Mouse (Mus musculus) splenic B cell, adult 2 months (primary cell): Measurements from ENCODE around the gene Itpk1.
"Not testable (repeated sequence)": the region's sequence is repeated elsewhere in the genome, so short reads cannot be mapped to it uniquely, and the experiment has no call there.

Experiments
- DNase-seq: peaks from one replicate; pipeline ENCODE4 v3.0.0-alpha.2; 2011; ENCODE audit warnings: low read depth, low spot score
- H3K27me3 ChIP-seq: 2 replicates; pipeline ENCODE4 v1.6.1; 2012; ENCODE audit warnings: mild to moderate bottlenecking, low read length, moderate library complexity, mixed read lengths; ENCODE audit not compliant: control insufficient read depth, poor library complexity, insufficient read depth, severe bottlenecking
- H3K36me3 ChIP-seq: 2 replicates; pipeline ENCODE4 v1.6.1; 2012; ENCODE audit warnings: mild to moderate bottlenecking, low read length, moderate library complexity, mixed read lengths; ENCODE audit not compliant: control insufficient read depth, poor library complexity, insufficient read depth, severe bottlenecking

The Itpk1 gene

GRCm38 (mm10) chr12:102645911-102646585 is 58.7 kb downstream of the Itpk1 start:
- peak; percentile 44 for DNase-seq
- Histone ChIP-seq H3K36me3 (no peaks in the 10 kb centered on the region), H3K27me3 (no peaks in the 10 kb centered on the region)

DNA sequence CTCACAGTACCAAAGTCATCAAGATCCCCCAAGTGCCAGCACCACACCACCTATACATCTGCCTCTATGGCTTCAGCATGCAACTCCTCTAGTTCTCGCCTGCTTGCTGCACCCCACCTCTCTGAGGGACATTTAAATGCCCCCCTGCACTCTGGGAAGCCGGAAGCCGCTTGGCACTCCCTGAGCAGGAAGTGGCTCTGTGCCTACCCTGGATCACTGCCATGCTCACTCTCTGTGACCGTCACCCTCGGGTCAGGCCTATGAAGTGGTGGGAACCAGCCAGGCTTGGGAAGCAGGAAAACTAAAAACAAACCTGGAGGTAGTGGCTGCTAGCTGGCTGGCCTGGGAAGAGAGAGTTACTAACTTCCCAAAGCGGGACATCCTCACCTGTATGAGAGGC is 61.4 kb downstream of the Itpk1 start:
- peak; percentile 41 for DNase-seq
- no peaks in the 10 kb centered on the region for H3K36me3 ChIP-seq
- H3K27me3 ChIP-seq: no peaks in the 10 kb centered on the region

GRCm38 (mm10) chr12:102640436-102641163 is 64.1 kb downstream of the Itpk1 start:
- no peaks in the 10 kb centered on the region for H3K36me3 ChIP-seq
- no peak for DNase-seq

DNA sequence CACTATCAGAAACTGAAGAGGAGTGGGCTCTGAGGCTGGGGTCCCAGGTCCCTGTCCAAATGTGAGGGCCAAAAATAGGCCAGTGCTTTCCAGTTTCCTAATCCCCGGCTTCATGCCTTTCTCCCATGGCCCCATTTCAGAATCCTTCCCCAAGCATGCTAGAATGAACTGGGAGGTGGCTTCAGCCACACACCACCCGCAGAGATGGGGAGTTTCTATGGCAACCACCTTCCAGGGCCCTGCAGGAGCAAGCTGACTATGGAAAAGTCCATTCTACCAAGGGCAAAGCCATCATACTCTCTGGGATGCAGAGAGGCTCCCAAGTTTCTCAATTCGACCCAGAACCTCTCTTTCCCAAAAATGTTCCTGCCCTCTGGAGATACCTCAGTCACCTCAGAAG is 65.9 kb downstream of the Itpk1 start:
- no peak for DNase-seq
- H3K36me3 ChIP-seq: no peaks in the 10 kb centered on the region
- no peaks in the 10 kb centered on the region for H3K27me3 ChIP-seq

More at GRCm38 (mm10) chr12:102640436-102641163, 64.1 kb downstream of the Itpk1 start:
- no peaks in the 10 kb centered on the region for H3K27me3 ChIP-seq

GRCm38 (mm10) chr12:102637235-102637634 is 67.5 kb downstream of the Itpk1 start:
- Histone ChIP-seq H3K27me3 (no peaks in the 10 kb centered on the region), H3K36me3 (no peaks in the 10 kb centered on the region)
- no peak for DNase-seq

- Histone ChIP-seq H3K27me3 (no peaks in the 10 kb centered on the region), H3K36me3 (no peaks in the 10 kb centered on the region)
- DNase-seq: no peak
These were observed 70.2 kb downstream of the Itpk1 start for GRCm38 (mm10) chr12:102634436-102635050.

- Histone ChIP-seq H3K27me3 (no peaks in the 10 kb centered on the region), H3K36me3 (no peaks in the 10 kb centered on the region)
- no peak for DNase-seq
These were observed 71.6 kb downstream of the Itpk1 start for GRCm38 (mm10) chr12:102633083-102633501.

GRCm38 (mm10) chr12:102631690-102632089 is 73.0 kb downstream of the Itpk1 start:
- Histone ChIP-seq H3K36me3 (no peaks in the 10 kb centered on the region), H3K27me3 (no peaks in the 10 kb centered on the region)
- DNase-seq: no peak

DNA sequence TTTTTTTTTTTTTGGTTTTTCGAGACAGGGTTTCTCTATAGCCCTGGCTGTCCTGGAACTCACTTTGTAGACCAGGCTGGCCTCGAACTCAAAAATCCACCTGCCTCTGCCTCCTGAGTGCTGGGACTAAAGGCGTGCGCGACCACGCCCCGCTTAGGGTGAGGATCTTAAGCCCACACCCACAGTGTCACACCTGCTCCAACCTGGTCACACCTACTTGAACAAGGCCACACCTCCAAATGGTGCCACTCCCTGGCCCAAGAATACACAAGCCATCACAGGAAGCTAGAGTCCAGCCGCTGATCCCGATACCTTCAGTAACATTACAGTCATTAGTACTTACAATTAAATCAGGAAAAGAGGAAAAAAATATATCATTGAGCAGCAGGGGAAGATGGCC is 74.3 kb downstream of the Itpk1 start:
- not testable (repeated sequence) for H3K36me3 ChIP-seq, DNase-seq, H3K27me3 ChIP-seq

- Histone ChIP-seq H3K36me3 (no peaks in the 10 kb centered on the region), H3K27me3 (no peaks in the 10 kb centered on the region)
- no peak for DNase-seq
These were observed 76.5 kb downstream of the Itpk1 start for GRCm38 (mm10) chr12:102628221-102628620.

- no peak for DNase-seq
- Histone ChIP-seq H3K27me3 (no peaks in the 10 kb centered on the region), H3K36me3 (no peaks in the 10 kb centered on the region)
These were observed 77.2 kb downstream of the Itpk1 start for GRCm38 (mm10) chr12:102627545-102627944.

DNA sequence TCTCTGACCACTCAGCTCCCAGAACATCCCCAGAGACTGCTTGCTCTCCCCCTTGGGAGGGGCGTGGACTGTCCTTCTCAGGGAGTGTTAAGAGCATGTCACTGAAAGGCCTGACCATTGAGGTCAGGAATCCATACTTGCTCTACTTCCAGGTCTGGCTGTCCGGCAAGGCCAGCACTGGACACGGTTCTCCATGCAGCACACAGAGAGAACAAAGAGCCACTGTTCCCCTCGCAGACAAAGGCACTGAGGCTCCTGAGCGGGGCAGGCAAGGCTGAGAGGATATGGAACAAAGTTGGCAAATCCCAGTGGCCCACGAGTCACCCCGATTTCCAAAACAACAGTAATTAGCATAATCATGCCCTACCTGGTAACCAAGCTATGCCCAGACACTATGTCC is 77.9 kb downstream of the Itpk1 start:
- no peaks in the 10 kb centered on the region for H3K27me3 ChIP-seq
- H3K36me3 ChIP-seq: no peaks in the 10 kb centered on the region
- DNase-seq: no peak

- H3K36me3 ChIP-seq: no peaks in the 10 kb centered on the region
- no peaks in the 10 kb centered on the region for H3K27me3 ChIP-seq
- no peak for DNase-seq
These were observed 79.0 kb downstream of the Itpk1 start for GRCm38 (mm10) chr12:102625717-102626116.

DNA sequence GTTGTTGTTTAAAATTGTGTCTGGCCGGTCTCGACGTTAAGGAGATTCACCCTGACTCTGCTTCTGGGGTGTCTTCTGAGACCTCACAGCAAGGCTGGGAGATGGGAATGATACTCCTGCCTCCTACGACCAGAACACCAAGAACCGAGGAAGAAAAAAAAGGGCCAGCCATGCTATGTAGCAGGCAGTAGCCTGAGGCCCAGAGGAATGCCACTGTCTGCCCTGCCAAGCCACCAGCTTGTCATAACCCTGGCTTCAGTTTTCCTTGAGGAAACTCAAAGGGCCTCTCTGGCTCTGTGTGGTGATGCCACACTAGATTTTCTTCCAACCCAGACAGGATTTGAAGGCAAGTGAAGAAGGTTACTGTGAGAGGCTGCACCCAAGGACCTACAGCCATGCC is 79.6 kb downstream of the Itpk1 start:
- no peak for DNase-seq
- H3K27me3 ChIP-seq: no peaks in the 10 kb centered on the region
- no peaks in the 10 kb centered on the region for H3K36me3 ChIP-seq

- DNase-seq: no peak
- Histone ChIP-seq H3K36me3 (no peaks in the 10 kb centered on the region), H3K27me3 (no peaks in the 10 kb centered on the region)
These were observed 80.9 kb downstream of the Itpk1 start for GRCm38 (mm10) chr12:102623827-102624226.
